16 mouse cellular contexts compared by ENCODE assay signal in the genomic region with DNA sequence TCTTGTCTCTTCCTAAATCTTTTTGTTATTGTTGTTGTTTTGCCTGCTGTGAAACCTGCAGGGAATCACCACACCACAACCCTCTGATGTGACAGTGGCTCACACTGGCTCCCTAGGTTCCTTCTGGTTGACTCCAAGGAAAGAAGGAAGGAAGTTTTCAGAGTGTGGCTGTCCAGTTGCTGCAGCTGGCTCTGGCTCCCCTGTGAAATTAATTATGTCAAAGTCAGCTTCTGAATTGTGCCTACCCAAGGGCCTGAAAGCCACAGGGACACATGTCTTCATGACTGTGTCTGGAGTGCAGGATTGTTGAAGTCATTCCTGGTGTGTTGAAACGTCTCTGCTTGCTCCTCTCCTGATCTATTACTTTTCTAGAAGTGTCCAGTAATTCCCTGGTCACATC. TPM values are rescaled to one million over a fixed set of nuclear protein-coding genes. Genes with fewer than 3 reads are reported as not detected.
DNase-seq lines count a peak whose midpoint lies in the region; TF ChIP-seq lines count a peak whose summit lies in the region.
"Not testable (repeated sequence)": the region's sequence is repeated elsewhere in the genome, so short reads cannot be mapped to it uniquely, and the experiment has no call there.
"Had no signal": no experiment of that assay in that cellular context is flagged by ENCODE, and none has a peak within 500 bp of the region (broad histone marks: within the 10 kb centered on the region; RNA-seq: fewer than 3 reads in every experiment).

No protein-coding gene starts in this region.

- intact Hi-C loops in gastrocnemius, adult 2 months (cut with DNase I) = not testable (repeated sequence)

- H3K36me3 ChIP-seq in macrophage (ENCODE audit: inconsistent target) = not testable (repeated sequence)

- peaks cover 49% of the 10 kb centered on the region for H3K79me2 ChIP-seq in macrophage (ENCODE audit: inconsistent target)

- 13% methylated on average over 1 of the region's 1 CpGs for WGBS in macrophage (ENCODE audit: missing documents)

- not testable (repeated sequence) for TF ChIP-seq CTCF in bone marrow macrophage, adult 2 months (IDR thresholded peaks at IDR 0.05; ENCODE audit: low read depth, low read length); gastrocnemius, adult 2 months (IDR thresholded peaks at IDR 0.05)

- peaks cover 32% of the 10 kb centered on the region for H3K4me1 ChIP-seq in bone marrow macrophage, adult 2 months (ENCODE audit: control insufficient read depth, insufficient read depth, low read length)

- not testable (repeated sequence) for H3K4me3 ChIP-seq in bone marrow macrophage, adult 2 months (ENCODE audit: insufficient read depth, low read length); gastrocnemius, adult 2 months; macrophage (ENCODE audit: inconsistent target)

- peak overlapping the region; percentile 99 for H3K27ac ChIP-seq in bone marrow macrophage, adult 2 months (ENCODE audit: insufficient read depth, low read depth, low read length)
- not testable (repeated sequence) for H3K27ac ChIP-seq in gastrocnemius, adult 2 months
- peak overlapping the region; percentile 96 for H3K27ac ChIP-seq in macrophage

- TF ChIP-seq POLR2A in bone marrow macrophage, adult 2 months (IDR thresholded peaks at IDR 0.05; ENCODE audit: borderline replicate concordance, low read depth, low read length) = not testable (repeated sequence)

- DNase-seq in gastrocnemius, adult 2 months = peak; percentile 24
- peak; percentile 96 for DNase-seq in heart, adult 11 months

RNA-seq across cellular contexts. Expression of a gene that starts 0.8 kb away (rescaled TPM):
- polyA plus RNA-seq in bone marrow macrophage, adult 2 months (2012; ENCODE audit: insufficient read depth, insufficient read length, missing spikeins) = 610 and 628 TPM in 2 replicates
- total RNA-seq in gastrocnemius, adult 2 months (2021) = 1 to 10 TPM; 1.3 to 3.4 TPM
- total RNA-seq in macrophage (2018; cell fraction: chromatin; rRNA removed) = 100 to 1,000 TPM in 23 of 26 experiments, 10 to 100 TPM in 3; 89.1 to 739 (median 400) TPM
- total RNA-seq in macrophage (2018; cell fraction: cytosol; rRNA removed) = 1,000 to 10,000 TPM in 12 of 26 experiments, 100 to 1,000 TPM in 14; 423 to 1,309 (median 781) TPM
- 100 to 1,000 TPM; 190 to 948 (median 542) TPM for total RNA-seq in macrophage (2018; cell fraction: nucleus; rRNA removed)
- 546 to 786 TPM (median 561 TPM) in 3 replicates for polyA plus RNA-seq in macrophage (2018)
- total RNA-seq: ES-E14, MEL had no signal
- polyA plus RNA-seq: C2C12; erythroblast, embryonic 14.5 days had no signal

RNA-seq across cellular contexts. Expression of a gene that starts 17.4 kb away (rescaled TPM):
- 13.4 and 15.4 TPM in 2 replicates for polyA plus RNA-seq in bone marrow macrophage, adult 2 months (2012; ENCODE audit: insufficient read depth, insufficient read length, missing spikeins)
- not detected for total RNA-seq in gastrocnemius, adult 2 months (2021)
- 100 to 1,000 TPM in 1 of 26 experiments, 10 to 100 TPM in 21, 1 to 10 TPM in 4; 2.7 to 111 (median 42.1) TPM for total RNA-seq in macrophage (2018; cell fraction: chromatin; rRNA removed)
- total RNA-seq in macrophage (2018; cell fraction: cytosol; rRNA removed) = 1 to 10 TPM in 22 of 26 experiments, under 1 TPM in 4; 0.85 to 8.7 (median 3.2) TPM
- total RNA-seq in macrophage (2018; cell fraction: nucleus; rRNA removed) = 10 to 100 TPM in 22 of 26 experiments, 1 to 10 TPM in 4; 1.7 to 88.4 (median 28.7) TPM
- polyA plus RNA-seq in macrophage (2018) = 0.80 to 5.0 TPM (median 2.0 TPM) in 3 replicates
- total RNA-seq: ES-E14, MEL had no signal
- polyA plus RNA-seq: brain, embryonic 14.5 days; C2C12; embryonic facial prominence, embryonic 11.5 days; embryonic facial prominence, embryonic 13.5 days; erythroblast, embryonic 14.5 days; forebrain, embryonic 10.5 days; forebrain, embryonic 12.5 days; forebrain, embryonic 14.5 days; forebrain, embryonic 16.5 days had no signal

RNA-seq across cellular contexts. Expression of a gene that starts 25.0 kb away (rescaled TPM):
- 5.6 and 8.4 TPM in 2 replicates for polyA plus RNA-seq in bone marrow macrophage, adult 2 months (2012; ENCODE audit: insufficient read depth, insufficient read length, missing spikeins)
- total RNA-seq in gastrocnemius, adult 2 months (2021) = not detected
- 10 to 100 TPM in 13 of 26 experiments, 1 to 10 TPM in 6, under 1 TPM in 2, not detected in 5; 0.33 to 94.2 (median 23.2) TPM for total RNA-seq in macrophage (2018; cell fraction: chromatin; rRNA removed)
- 1 to 10 TPM in 25 of 26 experiments, under 1 TPM in 1; 0.61 to 8.0 (median 2.3) TPM for total RNA-seq in macrophage (2018; cell fraction: cytosol; rRNA removed)
- total RNA-seq in macrophage (2018; cell fraction: nucleus; rRNA removed) = 10 to 100 TPM in 11 of 26 experiments, 1 to 10 TPM in 14, under 1 TPM in 1; 0.67 to 38.9 (median 8.0) TPM
- 2.1 to 3.8 TPM (median 3.0 TPM) in 3 replicates for polyA plus RNA-seq in macrophage (2018)
- total RNA-seq: ES-E14, MEL had no signal
- polyA plus RNA-seq: brain, embryonic 14.5 days; C2C12; embryonic facial prominence, embryonic 11.5 days; embryonic facial prominence, embryonic 15.5 days; forebrain, embryonic 10.5 days; forebrain, embryonic 12.5 days; forebrain, embryonic 14.5 days; forebrain, embryonic 16.5 days had no signal

RNA-seq across cellular contexts. Expression of a gene that starts 48.0 kb away (rescaled TPM):
- 338 and 351 TPM in 2 replicates for polyA plus RNA-seq in bone marrow macrophage, adult 2 months (2012; ENCODE audit: insufficient read depth, insufficient read length, missing spikeins)
- total RNA-seq in gastrocnemius, adult 2 months (2021) = 1 to 10 TPM in 1 of 2 experiments, under 1 TPM in 1; 0.54 to 2.7 TPM
- 100 to 1,000 TPM in 20 of 26 experiments, 10 to 100 TPM in 6; 18.4 to 667 (median 279) TPM for total RNA-seq in macrophage (2018; cell fraction: chromatin; rRNA removed)
- 100 to 1,000 TPM; 132 to 513 (median 319) TPM for total RNA-seq in macrophage (2018; cell fraction: cytosol; rRNA removed)
- total RNA-seq in macrophage (2018; cell fraction: nucleus; rRNA removed) = 100 to 1,000 TPM in 23 of 26 experiments, 10 to 100 TPM in 3; 56.3 to 614 (median 322) TPM
- polyA plus RNA-seq in macrophage (2018) = 182 to 404 TPM (median 188 TPM) in 3 replicates
- total RNA-seq: ES-E14, MEL had no signal
- polyA plus RNA-seq: C2C12; erythroblast, embryonic 14.5 days had no signal
